8 mouse cellular contexts compared by ENCODE assay signal in genomic region chr19:46318031-46318471, GRCm38 (mm10). TPM values are rescaled to one million over a fixed set of nuclear protein-coding genes. Genes with fewer than 3 reads are reported as not detected.
DNase-seq lines count a peak whose midpoint lies in the region; ATAC-seq and TF ChIP-seq lines count a peak whose summit lies in the region.

No protein-coding gene starts in this region.

- intact Hi-C loops in left cerebral cortex, postnatal 25 days (cut with DNase I), result loop anchor here (5.0 kb wide), 1 partner anchor 49 kb away; no protein-coding TSS in a partner anchor

- in situ Hi-C loops in ES-E14 (cut with MboI; ENCODE audit: low sequenced_read_pairs in 2 of 2, unreplicated experiment in 2 of 2), result no loop called here

- peaks cover 95% of the 10 kb centered on the region for H3K27me3 ChIP-seq in kidney, embryonic 14.5 days (ENCODE audit: control insufficient read depth, insufficient read depth, low read length)
- H3K27me3 ChIP-seq in heart, embryonic 15.5 days, result peaks cover 95% of the 10 kb centered on the region
- H3K27me3 ChIP-seq in neural tube, embryonic 15.5 days (replicated peaks), result peaks cover 63% of the 10 kb centered on the region

- H3K4me1 ChIP-seq in kidney, embryonic 14.5 days (ENCODE audit: control insufficient read depth, insufficient read depth, low read length), result 0 out of 2 replicates have a peak, but pooled peaks cover 5% of the 10 kb centered on the region
- peaks cover 0 to 13% of the 10 kb centered on the region in 2 experiments; a peak in 1 of 4 replicates for H3K4me1 ChIP-seq in ES-E14 (ENCODE audit: control insufficient read depth in 2 of 2, insufficient read depth in 2 of 2, low read length in 2 of 2, poor library complexity in 1 of 2)
- peaks cover 45% of the 10 kb centered on the region for H3K4me1 ChIP-seq in heart, embryonic 15.5 days (replicated peaks)
- peaks cover 77% of the 10 kb centered on the region for H3K4me1 ChIP-seq in neural tube, embryonic 15.5 days

- H3K4me2 ChIP-seq in kidney, embryonic 14.5 days (replicated peaks; ENCODE audit: low read depth, low read length), result peak overlapping the region; percentile 75
- H3K4me2 ChIP-seq in heart, embryonic 15.5 days, result peak overlapping the region; percentile 84
- H3K4me2 ChIP-seq in neural tube, embryonic 15.5 days, result peak overlapping the region; percentile 75

- no peaks in the 10 kb centered on the region for H3K9me3 ChIP-seq in kidney, embryonic 14.5 days (ENCODE audit: control insufficient read depth, low read length)
- H3K9me3 ChIP-seq in ES-E14 (ENCODE audit: control insufficient read depth, insufficient read depth, low read depth, low read length), result no peaks in the 10 kb centered on the region
- no peaks in the 10 kb centered on the region for H3K9me3 ChIP-seq in heart, embryonic 15.5 days (replicated peaks)
- no peaks in the 10 kb centered on the region for H3K9me3 ChIP-seq in neural tube, embryonic 15.5 days (replicated peaks)

- no peak overlapping the region for H3K27ac ChIP-seq in kidney, embryonic 14.5 days (ENCODE audit: low read depth, low read length)
- H3K27ac ChIP-seq in ES-E14 (ENCODE audit: insufficient read depth, low read depth, low read length, poor library complexity, severe bottlenecking), result no peak overlapping the region
- H3K27ac ChIP-seq in heart, embryonic 15.5 days, result no peak overlapping the region
- peak overlapping the region; percentile 72 for H3K27ac ChIP-seq in neural tube, embryonic 15.5 days (replicated peaks)

- peak overlapping the region; percentile 45 for H3K4me3 ChIP-seq in kidney, embryonic 14.5 days (ENCODE audit: low read length)
- H3K4me3 ChIP-seq in ES-E14 (ENCODE audit: insufficient read depth in 1 of 2, low read depth in 1 of 2, low read length in 2 of 2, poor library complexity in 1 of 2, severe bottlenecking in 1 of 2), result peak overlapping the region; percentile 11 to 66; a peak in 3 of 4 replicates
- peak overlapping the region; percentile 53 for H3K4me3 ChIP-seq in heart, embryonic 15.5 days
- H3K4me3 ChIP-seq in neural tube, embryonic 15.5 days (replicated peaks), result peak overlapping the region; percentile 56

- no peak for DNase-seq in kidney, adult 9 months
- no peak for DNase-seq in ES-E14 (ENCODE audit: low read depth, low spot score)
- peak; percentile 28 to 31 for DNase-seq in cerebellum, postnatal 4 days (ENCODE audit: low spot score in 2 of 2)
- peak; percentile 67 to 69 for DNase-seq in left cerebral cortex, postnatal 25 days (ENCODE audit: low spot score in 2 of 2)

- WGBS in kidney, embryonic 14.5 days, result 5% methylated on average over 14 of the region's 42 CpGs
- 2% methylated on average over 33 of the region's 42 CpGs for WGBS in heart, embryonic 15.5 days
- 1% methylated on average over 35 of the region's 42 CpGs for WGBS in neural tube, embryonic 15.5 days

- H3K36me3 ChIP-seq in kidney, embryonic 14.5 days (ENCODE audit: control insufficient read depth, insufficient read depth, low read length), result no peaks in the 10 kb centered on the region
- H3K36me3 ChIP-seq in ES-E14 (ENCODE audit: control insufficient read depth, insufficient read depth, low read length, poor library complexity, severe bottlenecking), result no peaks in the 10 kb centered on the region
- H3K36me3 ChIP-seq in heart, embryonic 15.5 days, result no peaks in the 10 kb centered on the region
- H3K36me3 ChIP-seq in neural tube, embryonic 15.5 days, result peaks cover 11% of the 10 kb centered on the region

- H3K9ac ChIP-seq in kidney, embryonic 14.5 days (ENCODE audit: low read depth, low read length), result peak overlapping the region; percentile 42
- no peak overlapping the region for H3K9ac ChIP-seq in ES-E14 (ENCODE audit: insufficient read depth, low read depth, low read length, poor library complexity, severe bottlenecking)
- peak overlapping the region; percentile 39 for H3K9ac ChIP-seq in heart, embryonic 15.5 days
- H3K9ac ChIP-seq in neural tube, embryonic 15.5 days (replicated peaks), result peak overlapping the region; percentile 62

- no peak for ATAC-seq in kidney, embryonic 14.5 days (ENCODE audit: low FRiP score, low TSS enrichment)
- peak; percentile 36 for ATAC-seq in heart, embryonic 15.5 days (replicated peaks; ENCODE audit: insufficient number of reproducible peaks, insufficient read depth, low FRiP score, low read depth)
- ATAC-seq in neural tube, embryonic 15.5 days (ENCODE audit: low FRiP score), result peak; percentile 64
- ATAC-seq in activated CD4-positive, CD25-positive, alpha-beta regulatory T cell, adult 4 months, result no peak

TF ChIP-seq in ES-E14, 5 proteins besides CTCF, POLR2A, EP300 and RAD21:
- TF ChIP-seq ZNF384 (IDR thresholded peaks at IDR 0.05; ENCODE audit: low read depth, low read length) (no peak), HCFC1 (IDR thresholded peaks at IDR 0.05; ENCODE audit: borderline replicate concordance, insufficient read depth, low read length) (no peak), ZC3H11A (IDR thresholded peaks at IDR 0.05; ENCODE audit: borderline replicate concordance, low read depth, low read length) (no peak), MAFK (IDR thresholded peaks at IDR 0.05; ENCODE audit: insufficient read depth, low read depth, low read length) (no peak), CHD2 (IDR thresholded peaks at IDR 0.05; ENCODE audit: low read depth, low read length) (no peak)

RNA-seq across cellular contexts. Expression of gene Psd, which starts 8.9 kb away (rescaled TPM):
- 1.7 and 1.8 TPM in 2 replicates for polyA plus RNA-seq in kidney, embryonic 14.5 days (2014; fragmentation: Nextera tagmentation; extraction: Ambion mirVana)
- 2.4 and 3.1 TPM in 2 replicates for total RNA-seq in ES-E14 (2012; rRNA removed)
- 4.5 and 6.8 TPM in 2 replicates for polyA plus RNA-seq in heart, embryonic 15.5 days (2015; fragmentation: Nextera tagmentation; extraction: Ambion mirVana)
- total RNA-seq in left cerebral cortex, postnatal 25 days (2021), result 100 to 1,000 TPM; 588 to 629 TPM
- 88.4 and 118 TPM in 2 replicates for polyA plus RNA-seq in neural tube, embryonic 15.5 days (2015; fragmentation: Nextera tagmentation; extraction: Ambion mirVana)
- polyA plus RNA-seq in activated CD4-positive, CD25-positive, alpha-beta regulatory T cell, adult 4 months (2017; shearing (Covaris generic)), result 1 to 10 TPM; 3.4 to 4.5 TPM

RNA-seq across cellular contexts. Expression of gene Fbxl15, which starts 9.9 kb away (rescaled TPM):
- 14.2 and 18.2 TPM in 2 replicates for polyA plus RNA-seq in kidney, embryonic 14.5 days (2014; fragmentation: Nextera tagmentation; extraction: Ambion mirVana)
- 7.8 and 7.9 TPM in 2 replicates for total RNA-seq in ES-E14 (2012; rRNA removed)
- 10.5 and 11.4 TPM in 2 replicates for polyA plus RNA-seq in heart, embryonic 15.5 days (2015; fragmentation: Nextera tagmentation; extraction: Ambion mirVana)
- total RNA-seq in left cerebral cortex, postnatal 25 days (2021), result 10 to 100 TPM; 28.6 to 29.0 TPM
- polyA plus RNA-seq in neural tube, embryonic 15.5 days (2015; fragmentation: Nextera tagmentation; extraction: Ambion mirVana), result 44.0 and 52.3 TPM in 2 replicates
- polyA plus RNA-seq in activated CD4-positive, CD25-positive, alpha-beta regulatory T cell, adult 4 months (2017; shearing (Covaris generic)), result 1 to 10 TPM; 5.6 to 6.9 TPM

RNA-seq across cellular contexts. Expression of gene Nfkb2, which starts 13.9 kb away (rescaled TPM):
- 6.3 and 8.9 TPM in 2 replicates for polyA plus RNA-seq in kidney, embryonic 14.5 days (2014; fragmentation: Nextera tagmentation; extraction: Ambion mirVana)
- 11.6 and 13.0 TPM in 2 replicates for total RNA-seq in ES-E14 (2012; rRNA removed)
- 7.7 and 13.5 TPM in 2 replicates for polyA plus RNA-seq in heart, embryonic 15.5 days (2015; fragmentation: Nextera tagmentation; extraction: Ambion mirVana)
- 1 to 10 TPM; 2.4 to 3.0 TPM for total RNA-seq in left cerebral cortex, postnatal 25 days (2021)
- 2.4 and 10.0 TPM in 2 replicates for polyA plus RNA-seq in neural tube, embryonic 15.5 days (2015; fragmentation: Nextera tagmentation; extraction: Ambion mirVana)
- 10 to 100 TPM; 19.7 to 30.4 TPM for polyA plus RNA-seq in activated CD4-positive, CD25-positive, alpha-beta regulatory T cell, adult 4 months (2017; shearing (Covaris generic))

RNA-seq across cellular contexts. Expression of gene Cuedc2, which starts 20.5 kb away (rescaled TPM):
- polyA plus RNA-seq in kidney, embryonic 14.5 days (2014; fragmentation: Nextera tagmentation; extraction: Ambion mirVana), result 164 and 165 TPM in 2 replicates
- 75.1 and 102 TPM in 2 replicates for total RNA-seq in ES-E14 (2012; rRNA removed)
- polyA plus RNA-seq in heart, embryonic 15.5 days (2015; fragmentation: Nextera tagmentation; extraction: Ambion mirVana), result 118 and 139 TPM in 2 replicates
- total RNA-seq in left cerebral cortex, postnatal 25 days (2021), result 100 to 1,000 TPM; 174 to 185 TPM
- 322 and 350 TPM in 2 replicates for polyA plus RNA-seq in neural tube, embryonic 15.5 days (2015; fragmentation: Nextera tagmentation; extraction: Ambion mirVana)
- 10 to 100 TPM; 40.7 to 52.4 TPM for polyA plus RNA-seq in activated CD4-positive, CD25-positive, alpha-beta regulatory T cell, adult 4 months (2017; shearing (Covaris generic))

RNA-seq across cellular contexts. Expression of gene Mfsd13a, which starts 22.9 kb away (rescaled TPM):
- polyA plus RNA-seq in kidney, embryonic 14.5 days (2014; fragmentation: Nextera tagmentation; extraction: Ambion mirVana), result 7.9 and 10.8 TPM in 2 replicates
- total RNA-seq in ES-E14 (2012; rRNA removed), result 9.9 and 19.8 TPM in 2 replicates
- 4.1 and 7.5 TPM in 2 replicates for polyA plus RNA-seq in heart, embryonic 15.5 days (2015; fragmentation: Nextera tagmentation; extraction: Ambion mirVana)
- total RNA-seq in left cerebral cortex, postnatal 25 days (2021), result 10 to 100 TPM; 24.1 to 28.1 TPM
- polyA plus RNA-seq in neural tube, embryonic 15.5 days (2015; fragmentation: Nextera tagmentation; extraction: Ambion mirVana), result 13.2 and 13.9 TPM in 2 replicates
- polyA plus RNA-seq in activated CD4-positive, CD25-positive, alpha-beta regulatory T cell, adult 4 months (2017; shearing (Covaris generic)), result 1 to 10 TPM; 3.9 to 7.1 TPM

Comparison
In these comparisons a context has a peak if more than half of its experiments do, and no peak if none do; other contexts are left out.
1. ATAC-seq: peak in heart, embryonic 15.5 days (single experiment) and neural tube, embryonic 15.5 days (single experiment); none in kidney, embryonic 14.5 days (single experiment) and activated CD4-positive, CD25-positive, alpha-beta regulatory T cell, adult 4 months (single experiment).
2. DNase-seq: peak in cerebellum, postnatal 4 days (2 of 2) and left cerebral cortex, postnatal 25 days (2 of 2); none in kidney, adult 9 months (single experiment) and ES-E14 (single experiment).
3. RNA of gene Psd, which starts 8.9 kb away (polyA plus RNA-seq): 88.4 to 118 TPM in neural tube, embryonic 15.5 days; 3.4 to 4.5 TPM in activated CD4-positive, CD25-positive, alpha-beta regulatory T cell, adult 4 months, 4.5 to 6.8 TPM in heart, embryonic 15.5 days and 1.7 to 1.8 TPM in kidney, embryonic 14.5 days; every median in the first group is over 10 times any median in the second.
4. Peak in every context shown above with its lines, with median percentiles within 50 percentile points of each other: H3K4me2 ChIP-seq and H3K4me3 ChIP-seq.